Mouse (Mus musculus): ENCODE measurements around the gene Tiam1. TPM values are rescaled to one million over a fixed set of nuclear protein-coding genes. Genes with fewer than 3 reads are reported as not detected.
A peak's percentile ranks its signal among the peaks of the same experiment; 100 is the strongest.

The Tiam1 gene
- polyA plus RNA-seq, 1 experiment, result 19.3 TPM

DNA sequence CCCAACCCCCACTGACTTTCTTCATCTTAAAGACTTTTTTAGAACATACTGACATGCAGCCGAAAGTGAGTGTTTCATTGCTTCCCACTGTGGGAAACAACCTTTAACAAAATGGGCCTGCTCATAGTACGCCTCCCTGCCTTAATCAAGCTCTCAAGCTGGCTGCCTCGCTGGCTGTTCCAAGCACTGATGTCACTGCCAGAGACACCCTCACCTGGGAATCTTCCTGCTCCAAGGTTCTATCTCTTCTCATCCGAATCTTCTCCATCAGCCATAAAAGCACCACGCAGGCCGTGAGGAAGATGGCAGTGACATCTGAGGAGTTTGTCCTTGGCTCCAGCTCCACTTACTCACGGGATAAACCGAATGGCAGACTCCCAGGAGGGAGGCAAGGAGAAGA lies 220.3 kb downstream of the Tiam1 start:
- DNase-seq (ENCODE audit: low read depth), result no peak
- TF ChIP-seq CTCF (IDR thresholded peaks at IDR 0.05; ENCODE audit: borderline replicate concordance, extremely low read depth, insufficient read depth, insufficient read length) (no peak), POLR2A (IDR thresholded peaks at IDR 0.05; ENCODE audit: borderline replicate concordance, extremely low read depth, insufficient read depth, insufficient read length, poor library complexity, severe bottlenecking) (no peak)

DNA sequence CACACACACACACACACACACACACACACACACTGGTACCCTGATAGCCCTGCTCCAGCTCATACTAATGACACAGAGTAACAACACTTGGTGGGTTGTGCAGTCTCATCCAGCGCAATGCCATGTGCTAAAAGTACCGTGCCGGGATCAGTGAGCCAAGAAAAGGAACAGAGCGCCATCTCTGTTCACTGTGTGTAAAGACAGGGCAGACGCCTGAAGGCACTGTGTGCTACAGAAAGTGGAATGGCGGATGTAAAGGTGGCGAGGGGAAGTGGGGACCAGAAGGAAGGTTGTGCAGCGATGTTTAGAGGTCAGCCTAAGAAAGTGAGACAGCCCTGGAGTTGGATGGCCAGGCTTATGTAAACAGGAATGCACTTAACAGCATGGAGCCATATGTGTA lies 221.1 kb downstream of the Tiam1 start:
- no peak for DNase-seq (ENCODE audit: low read depth)
- no peak for TF ChIP-seq POLR2A (IDR thresholded peaks at IDR 0.05; ENCODE audit: borderline replicate concordance, extremely low read depth, insufficient read depth, insufficient read length, poor library complexity, severe bottlenecking)
- 0 out of 2 replicates have a peak, but pooled peaks have one; percentile 6 for TF ChIP-seq CTCF (IDR thresholded peaks at IDR 0.05; ENCODE audit: borderline replicate concordance, extremely low read depth, insufficient read depth, insufficient read length)

DNA sequence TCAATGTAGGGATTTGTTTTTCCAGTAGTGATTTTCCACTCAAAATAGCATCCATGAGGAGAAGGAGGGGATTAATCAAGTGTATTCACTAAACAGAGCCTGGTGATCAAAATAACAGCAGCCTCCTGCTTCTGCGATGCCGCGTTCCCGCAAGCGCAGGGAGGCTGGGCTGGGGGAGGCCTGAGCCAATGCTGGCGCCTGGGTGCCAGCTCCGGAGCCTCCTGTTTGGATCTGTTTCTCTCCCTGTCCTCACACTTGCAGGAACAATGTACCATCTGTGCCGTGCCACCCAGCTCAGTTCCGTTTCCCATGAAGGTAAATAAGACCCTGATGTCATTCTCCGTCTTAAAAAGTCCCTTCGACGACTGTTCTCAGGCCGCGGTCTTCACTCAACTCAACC lies 222.2 kb downstream of the Tiam1 start:
- DNase-seq (ENCODE audit: low read depth), result peak; percentile 85
- TF ChIP-seq CTCF (IDR thresholded peaks at IDR 0.05; ENCODE audit: borderline replicate concordance, extremely low read depth, insufficient read depth, insufficient read length) (no peak), POLR2A (IDR thresholded peaks at IDR 0.05; ENCODE audit: borderline replicate concordance, extremely low read depth, insufficient read depth, insufficient read length, poor library complexity, severe bottlenecking) (no peak)

DNA sequence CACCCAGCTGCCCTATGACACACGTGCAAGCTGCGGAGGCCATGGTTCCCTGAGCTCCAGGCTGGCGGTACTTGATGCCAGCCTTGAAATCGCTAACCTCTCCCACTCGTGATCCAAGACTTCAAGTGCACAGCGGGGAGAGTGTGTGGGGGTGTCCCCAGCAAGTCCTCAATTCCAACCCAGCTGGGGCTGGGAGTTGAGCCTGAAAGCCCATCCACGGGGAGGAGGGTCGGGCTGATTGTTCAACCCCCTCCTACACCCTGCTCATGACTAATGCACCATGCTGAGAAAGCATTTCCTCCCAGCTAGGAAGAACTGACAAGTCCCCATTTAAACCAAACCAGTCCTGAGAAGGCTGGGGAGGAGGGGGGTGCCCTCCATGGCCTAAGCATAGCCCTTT lies 223.2 kb downstream of the Tiam1 start:
- TF ChIP-seq CTCF (IDR thresholded peaks at IDR 0.05; ENCODE audit: borderline replicate concordance, extremely low read depth, insufficient read depth, insufficient read length) (no peak), POLR2A (IDR thresholded peaks at IDR 0.05; ENCODE audit: borderline replicate concordance, extremely low read depth, insufficient read depth, insufficient read length, poor library complexity, severe bottlenecking) (no peak)

DNA sequence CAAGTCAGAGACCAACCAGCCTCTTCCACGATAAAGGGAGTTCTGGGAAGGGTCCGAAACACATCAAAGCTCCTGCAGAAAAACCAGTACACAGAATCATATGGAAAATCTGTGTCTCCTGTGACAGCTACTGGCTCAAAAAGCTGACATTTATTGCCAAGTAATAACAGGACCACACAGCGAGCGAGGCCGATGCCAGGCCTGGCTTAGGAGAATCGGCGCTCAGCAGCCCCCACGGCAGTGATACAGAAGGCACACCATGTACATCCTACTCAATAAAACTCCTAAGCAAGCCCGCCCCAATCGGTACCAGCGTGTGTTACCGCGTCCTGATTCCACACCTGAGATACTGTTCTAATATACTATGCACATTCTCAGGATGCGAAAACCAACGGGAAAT lies 226.2 kb downstream of the Tiam1 start:
- TF ChIP-seq POLR2A (IDR thresholded peaks at IDR 0.05; ENCODE audit: borderline replicate concordance, extremely low read depth, insufficient read depth, insufficient read length, poor library complexity, severe bottlenecking) (no peak), CTCF (IDR thresholded peaks at IDR 0.05; ENCODE audit: borderline replicate concordance, extremely low read depth, insufficient read depth, insufficient read length) (no peak)
- no peak for DNase-seq (ENCODE audit: low read depth)

More for the DNA sequence above, 223.2 kb downstream of the Tiam1 start:
- no peak for DNase-seq (ENCODE audit: low read depth)

DNA sequence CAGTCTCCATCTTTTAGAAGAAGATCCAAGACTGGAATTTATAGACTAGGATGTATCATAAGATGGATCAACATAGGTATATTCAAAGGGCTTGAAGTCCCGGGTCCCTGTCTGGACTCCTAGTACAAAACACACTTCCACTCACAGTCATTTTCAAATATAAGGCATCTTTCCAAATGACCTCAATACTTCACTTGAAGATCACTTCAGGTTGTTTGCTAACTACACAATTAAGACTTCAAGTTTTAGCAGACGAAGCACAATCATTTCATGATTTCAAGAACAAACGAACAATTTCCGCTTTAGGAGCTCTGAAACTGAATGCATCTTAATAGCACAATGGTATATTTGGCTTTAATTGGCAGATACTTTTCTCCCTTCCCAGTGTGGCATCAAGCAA lies 228.6 kb downstream of the Tiam1 start:
- TF ChIP-seq CTCF (IDR thresholded peaks at IDR 0.05; ENCODE audit: borderline replicate concordance, extremely low read depth, insufficient read depth, insufficient read length) (no peak), POLR2A (IDR thresholded peaks at IDR 0.05; ENCODE audit: borderline replicate concordance, extremely low read depth, insufficient read depth, insufficient read length, poor library complexity, severe bottlenecking) (no peak)
- DNase-seq (ENCODE audit: low read depth), result no peak

DNA sequence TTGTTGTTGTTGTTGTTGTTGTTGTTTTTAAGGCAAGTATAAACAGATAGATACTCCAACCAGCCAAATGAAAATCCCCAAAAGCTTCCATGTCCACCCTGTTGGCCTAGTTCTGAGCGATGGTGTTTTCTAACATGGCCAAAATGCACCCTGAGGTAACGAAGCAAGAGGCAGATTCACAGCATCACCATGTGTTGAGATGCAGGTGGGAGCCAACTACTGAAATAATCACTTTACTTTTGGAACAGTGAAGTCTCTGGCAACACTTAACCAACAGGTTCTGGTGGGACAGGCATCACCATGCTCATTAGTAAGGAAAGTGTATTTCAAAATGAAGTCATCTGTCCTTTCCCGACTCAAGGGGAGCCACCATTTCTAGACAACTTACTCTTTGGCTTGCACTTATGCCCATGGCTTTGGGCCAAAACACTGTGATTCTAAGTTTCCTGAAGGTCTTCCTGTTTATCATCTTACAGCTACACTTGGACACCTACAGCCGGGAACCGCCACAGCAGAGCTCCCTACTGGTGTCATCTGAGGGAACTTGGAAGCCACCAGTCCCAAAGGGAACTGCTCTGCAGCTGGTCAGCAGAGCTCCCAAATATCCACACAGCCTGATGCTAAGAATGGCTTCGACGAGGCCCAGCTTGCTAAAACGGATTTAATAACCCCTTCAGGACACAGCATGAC lies 230.7 kb downstream of the Tiam1 start:
- DNase-seq (ENCODE audit: low read depth), result no peak
- TF ChIP-seq CTCF (IDR thresholded peaks at IDR 0.05; ENCODE audit: borderline replicate concordance, extremely low read depth, insufficient read depth, insufficient read length) (no peak), POLR2A (IDR thresholded peaks at IDR 0.05; ENCODE audit: borderline replicate concordance, extremely low read depth, insufficient read depth, insufficient read length, poor library complexity, severe bottlenecking) (no peak)

DNA sequence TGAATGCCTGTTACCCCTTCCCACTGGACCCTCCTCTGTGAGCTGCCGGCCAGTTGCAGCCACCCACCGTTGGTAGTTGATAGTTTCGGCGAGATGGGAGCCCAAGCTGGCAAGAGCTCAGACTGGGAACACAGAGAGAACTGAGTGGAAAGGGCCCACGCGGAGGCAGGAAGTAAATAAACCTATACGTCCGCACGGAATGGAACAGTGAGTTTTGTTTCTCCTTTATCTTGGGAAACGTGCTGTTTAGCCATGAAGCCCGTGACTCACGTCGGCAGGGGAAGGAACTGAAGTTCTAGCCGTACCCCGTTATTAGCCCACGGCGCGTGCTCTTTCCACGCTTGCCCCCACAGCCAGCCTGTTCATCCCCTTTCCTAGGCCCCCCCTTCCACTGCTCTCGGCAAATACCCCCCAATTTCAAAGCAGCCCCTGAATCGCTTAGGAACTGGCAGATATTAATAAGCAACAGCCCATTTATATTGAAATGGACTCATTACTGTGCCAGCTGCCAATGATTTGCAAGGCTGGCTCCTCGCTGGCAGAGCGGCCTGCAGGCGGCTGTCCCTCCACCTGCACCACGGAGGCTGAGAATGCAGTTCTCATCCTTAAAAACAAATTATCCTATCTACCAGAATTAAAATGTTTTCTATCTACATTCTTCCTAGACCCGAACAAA lies 234.0 kb downstream of the Tiam1 start:
- peak; percentile 82 for DNase-seq (ENCODE audit: low read depth)
- TF ChIP-seq CTCF (IDR thresholded peaks at IDR 0.05; ENCODE audit: borderline replicate concordance, extremely low read depth, insufficient read depth, insufficient read length) (no peak), POLR2A (IDR thresholded peaks at IDR 0.05; ENCODE audit: borderline replicate concordance, extremely low read depth, insufficient read depth, insufficient read length, poor library complexity, severe bottlenecking) (no peak)

DNA sequence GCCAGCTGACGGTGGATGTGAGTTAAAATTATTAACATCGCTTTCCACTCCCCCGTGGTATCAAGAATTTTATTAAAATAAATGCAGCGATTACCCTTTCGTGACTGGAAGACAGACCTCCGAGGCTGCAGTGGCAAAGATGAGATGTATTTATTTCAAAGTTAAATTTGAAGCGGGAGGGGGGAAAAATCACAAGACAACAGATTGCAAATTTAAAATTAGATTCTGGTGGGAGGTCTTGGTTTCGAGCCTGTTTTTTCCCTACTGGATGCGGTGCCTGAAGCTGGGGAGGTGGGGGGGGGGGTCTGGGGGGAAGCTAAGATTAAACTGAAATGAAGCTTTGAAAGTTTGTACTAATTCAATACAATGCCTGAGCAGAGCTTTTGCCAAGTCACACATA lies 235.9 kb downstream of the Tiam1 start:
- DNase-seq (ENCODE audit: low read depth), result no peak
- TF ChIP-seq POLR2A (IDR thresholded peaks at IDR 0.05; ENCODE audit: borderline replicate concordance, extremely low read depth, insufficient read depth, insufficient read length, poor library complexity, severe bottlenecking) (no peak), CTCF (IDR thresholded peaks at IDR 0.05; ENCODE audit: borderline replicate concordance, extremely low read depth, insufficient read depth, insufficient read length) (no peak)

DNA sequence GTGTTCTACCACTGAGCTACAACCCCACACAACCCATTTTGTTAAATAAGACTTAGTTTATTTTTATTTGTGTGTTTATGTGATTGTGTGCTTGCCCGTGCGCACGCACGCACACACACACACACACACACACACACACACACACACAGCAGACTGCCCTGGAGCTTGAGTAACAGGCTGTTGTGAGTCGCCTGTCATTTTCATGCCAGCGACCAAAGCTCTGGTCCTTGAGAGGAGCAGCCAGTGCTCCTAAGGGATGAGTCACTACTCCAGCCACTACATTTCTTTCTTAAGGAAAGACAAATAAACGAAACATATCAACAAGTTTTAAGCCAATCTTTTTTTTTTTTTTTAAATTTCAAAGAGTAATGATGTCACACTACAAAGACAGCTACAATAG lies 236.7 kb downstream of the Tiam1 start:
- TF ChIP-seq CTCF (IDR thresholded peaks at IDR 0.05; ENCODE audit: borderline replicate concordance, extremely low read depth, insufficient read depth, insufficient read length) (no peak), POLR2A (IDR thresholded peaks at IDR 0.05; ENCODE audit: borderline replicate concordance, extremely low read depth, insufficient read depth, insufficient read length, poor library complexity, severe bottlenecking) (no peak)
- no peak for DNase-seq (ENCODE audit: low read depth)

DNA sequence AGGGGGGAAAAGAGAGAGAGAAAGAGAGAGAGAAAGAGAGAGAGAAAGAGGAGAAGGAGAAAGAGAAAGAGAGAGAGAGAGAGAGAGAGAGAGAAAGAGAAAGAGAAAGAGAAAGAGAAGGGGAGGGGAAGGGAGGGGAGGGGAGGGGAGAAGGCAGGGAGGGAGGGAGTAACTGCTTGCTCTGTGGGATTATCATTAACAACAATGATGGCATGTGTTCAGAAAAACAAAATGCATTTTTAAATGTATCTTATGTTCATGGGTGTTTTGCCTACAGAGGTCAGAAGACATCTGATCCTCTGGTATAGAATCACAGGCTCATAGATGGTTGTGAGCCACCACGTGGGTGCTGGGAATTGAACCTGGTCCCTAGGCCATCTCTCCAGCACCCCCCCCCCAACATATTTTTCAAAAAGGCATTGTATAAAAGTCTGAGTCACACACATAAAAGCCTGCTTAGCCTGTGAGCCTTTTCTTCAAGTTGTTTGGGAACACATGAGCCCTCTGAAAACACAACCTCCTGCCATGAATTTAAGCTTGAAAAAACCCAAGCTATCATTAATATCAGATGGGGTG lies 237.8 kb downstream of the Tiam1 start:
- no peak for DNase-seq (ENCODE audit: low read depth)
- no peak for TF ChIP-seq CTCF (IDR thresholded peaks at IDR 0.05; ENCODE audit: borderline replicate concordance, extremely low read depth, insufficient read depth, insufficient read length)
- TF ChIP-seq POLR2A (IDR thresholded peaks at IDR 0.05; ENCODE audit: borderline replicate concordance, extremely low read depth, insufficient read depth, insufficient read length, poor library complexity, severe bottlenecking), result no peak

Data from brain, embryonic 14.5 days (tissue).